Mouse (Mus musculus) left cerebral cortex, postnatal 10 days (tissue): Measurements from ENCODE around the gene Mthfr. TPM values are rescaled to one million over a fixed set of nuclear protein-coding genes. Genes with fewer than 3 reads are reported as not detected.
"Not testable (repeated sequence)": the region's sequence is repeated elsewhere in the genome, so short reads cannot be mapped to it uniquely, and the experiment has no call there.

Source experiments
- DNase-seq, 2 experiments: peaks; one replicate each; pipeline ENCODE4 v3.0.0; 2021 to 2022; ENCODE audit warnings: low spot score in 2 of 2, mixed read lengths in 1 of 2; ENCODE audit errors: extremely low spot score in 1 of 2
- intact Hi-C: fragments of 180-260 bp; cut with DNase I; formaldehyde crosslinking; loops from one replicate; pipeline ENCODE4 v1.15.1; 2025
- total RNA-seq, 2 experiments: library from RNA; stranded (reverse); gene quantifications; 2 replicates each; pipeline ENCODE4 v1.2.3; 2021

Mthfr gene
- total RNA-seq, 2 experiments from 2014 or later = 21.7 to 22.6 TPM

- peak in 1 of 2 experiments; percentile 42 for DNase-seq
- intact Hi-C loops = no loop called here
These were observed 738 bp upstream of the Mthfr start for GRCm38 (mm10) chr4:148038079-148038599.

GRCm38 (mm10) chr4:148039254-148040028 is 564 bp downstream of the Mthfr start:
- DNase-seq = no peak
- intact Hi-C loops = no loop called here

- intact Hi-C loops = no loop called here
These were observed 1.4 kb downstream of the Mthfr start for GRCm38 (mm10) chr4:148040029-148040830.

GRCm38 (mm10) chr4:148040933-148041610 is 2.2 kb downstream of the Mthfr start:
- intact Hi-C loops = no loop called here
- peak; percentile 24 to 85 for DNase-seq

More at GRCm38 (mm10) chr4:148040029-148040830, 1.4 kb downstream of the Mthfr start:
- no peak for DNase-seq

- intact Hi-C loops = no loop called here
- peak; percentile 42 to 43 for DNase-seq
These were observed 2.8 kb downstream of the Mthfr start for GRCm38 (mm10) chr4:148041611-148042191.

- DNase-seq, intact Hi-C loops: not testable (repeated sequence)
These were observed 4.5 kb downstream of the Mthfr start for GRCm38 (mm10) chr4:148043327-148043726.

- intact Hi-C loops = no loop called here
These were observed 5.2 kb downstream of the Mthfr start for GRCm38 (mm10) chr4:148044113-148044512.

GRCm38 (mm10) chr4:148046450-148047031 is 7.7 kb downstream of the Mthfr start:
- no peak for DNase-seq
- intact Hi-C loops = no loop called here

More at GRCm38 (mm10) chr4:148044113-148044512, 5.2 kb downstream of the Mthfr start:
- no peak for DNase-seq

GRCm38 (mm10) chr4:148050396-148050914 is 11.6 kb downstream of the Mthfr start:
- DNase-seq, intact Hi-C loops: not testable (repeated sequence)

GRCm38 (mm10) chr4:148051046-148051776 is 12.3 kb downstream of the Mthfr start:
- DNase-seq = peak in 1 of 2 experiments; percentile 46
- intact Hi-C loops = no loop called here

GRCm38 (mm10) chr4:148051886-148052285 is 13.0 kb downstream of the Mthfr start:
- intact Hi-C loops = no loop called here
- no peak for DNase-seq

GRCm38 (mm10) chr4:148052976-148053375 is 14.1 kb downstream of the Mthfr start:
- intact Hi-C loops = no loop called here
- no peak for DNase-seq

GRCm38 (mm10) chr4:148053417-148053920 is 14.6 kb downstream of the Mthfr start:
- DNase-seq = peak; percentile 52 to 62
- intact Hi-C loops = no loop called here

- intact Hi-C loops = no loop called here
- peak in 1 of 2 experiments; percentile 22 for DNase-seq
These were observed 16.3 kb downstream of the Mthfr start for GRCm38 (mm10) chr4:148054961-148055695.

- intact Hi-C loops = no loop called here
- peak in 1 of 2 experiments; percentile 19 for DNase-seq
These were observed 17.4 kb downstream of the Mthfr start for GRCm38 (mm10) chr4:148056246-148056645.

- DNase-seq = peak in 1 of 2 experiments; percentile 28
- intact Hi-C loops = no loop called here
These were observed 17.9 kb downstream of the Mthfr start for GRCm38 (mm10) chr4:148056801-148057200.
